Mouse (Mus musculus) liver, embryonic 15.5 days (tissue): Measurements from ENCODE around the gene Tmem94. TPM values are rescaled to one million over a fixed set of nuclear protein-coding genes. Genes with fewer than 3 reads are reported as not detected.

Experiments
- ATAC-seq: fragments of 200-750 bp; cut with Nextera tagmentation; 2 replicates; pipeline ENCODE4 v1.8.0; 2017; ENCODE audit warnings: moderate number of reproducible peaks, mild to moderate bottlenecking, moderate library complexity; ENCODE audit not compliant: insufficient read depth
- H3K27ac ChIP-seq: fragments of 300-500 bp; sonication (generic); replicated peaks from 2 replicates; pipeline ENCODE4 v1.5.1; 2015; ENCODE audit warnings: mild to moderate bottlenecking, inconsistent platforms
- H3K27me3 ChIP-seq: fragments of 300-500 bp; sonication (generic); 2 replicates; pipeline ENCODE4 v1.6.1; 2015; ENCODE audit warnings: mild to moderate bottlenecking, inconsistent platforms
- H3K36me3 ChIP-seq: fragments of 300-500 bp; sonication (generic); replicated peaks from 2 replicates; pipeline ENCODE4 v1.6.1; 2015; ENCODE audit warnings: moderate library complexity, mild to moderate bottlenecking, inconsistent platforms
- H3K4me1 ChIP-seq: fragments of 300-500 bp; sonication (generic); replicated peaks from 2 replicates; pipeline ENCODE4 v1.6.1; 2015; ENCODE audit warnings: inconsistent platforms
- H3K4me2 ChIP-seq: fragments of 300-500 bp; sonication (generic); 2 replicates; pipeline ENCODE4 v1.6.1; 2015; ENCODE audit warnings: moderate library complexity, mild to moderate bottlenecking, inconsistent platforms
- H3K4me3 ChIP-seq: fragments of 300-500 bp; sonication (generic); replicated peaks from 2 replicates; pipeline ENCODE4 v1.5.1; 2015; ENCODE audit warnings: mild to moderate bottlenecking, inconsistent platforms
- H3K9ac ChIP-seq: fragments of 300-500 bp; sonication (generic); 2 replicates; pipeline ENCODE4 v1.6.1; 2015; ENCODE audit warnings: moderate library complexity, mild to moderate bottlenecking, inconsistent platforms
- H3K9me3 ChIP-seq: fragments of 300-500 bp; sonication (generic); replicated peaks from 2 replicates; pipeline ENCODE4 v1.6.1; 2016; ENCODE audit warnings: inconsistent platforms
- WGBS: fragments of 180-500 bp; shearing (Covaris S2); methylation state at CpG from one replicate; pipeline ENCODE4 v1.1.7; 2015; ENCODE audit warnings: mixed read lengths; ENCODE audit not compliant: insufficient replicate concordance; 5-methylcytosine and 5-hydroxymethylcytosine counted together
- polyA plus RNA-seq: library from polyadenylated mRNA; unstranded; fragments of >200 nt; fragmentation: Nextera tagmentation; extraction: Ambion mirVana; gene quantifications from 2 replicates; pipeline ENCODE4 v1.2.1, GENCODE M21; 2015

Gene Tmem94
- 9.9 and 10.1 TPM in 2 replicates for polyA plus RNA-seq

DNA sequence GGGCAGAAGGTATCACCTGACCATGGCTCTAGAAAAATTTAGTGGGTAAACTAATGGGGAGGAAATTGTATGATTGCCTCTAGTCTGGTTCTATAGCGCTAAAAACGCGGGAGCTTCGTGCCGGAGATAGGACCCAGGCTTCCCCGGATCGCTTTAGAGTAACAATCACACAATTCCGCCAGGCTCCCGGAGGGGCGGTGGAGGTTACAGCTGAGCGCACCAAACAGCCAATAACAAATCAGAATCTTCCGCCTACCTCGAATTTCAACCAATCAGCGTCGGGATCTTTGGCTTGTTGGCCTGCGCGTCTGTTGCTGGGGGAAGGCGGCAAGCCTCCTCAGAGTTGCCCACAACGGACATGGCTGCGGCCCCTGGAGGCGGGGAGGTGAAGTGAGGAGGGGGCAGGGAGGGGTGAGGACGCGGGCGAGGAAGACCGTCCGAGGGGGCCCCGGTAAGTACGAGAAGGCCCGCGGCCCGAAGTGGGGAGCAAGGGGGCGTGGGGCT lies at the start of gene Tmem94:
Tmem94 (plus strand) TSS at position 331 of the 504 bp plus-strand sequence.
- H3K9me3 ChIP-seq = no peaks in the 10 kb centered on the region
- no peaks in the 10 kb centered on the region for H3K27me3 ChIP-seq
- peaks cover 54% of the 10 kb centered on the region for H3K4me1 ChIP-seq
- peak within 1 kb of the TSS; percentile 95 for H3K9ac ChIP-seq
- H3K4me2 ChIP-seq = peak within 1 kb of the TSS; percentile 89
- no peaks in the 10 kb centered on the region for H3K36me3 ChIP-seq
- ATAC-seq = peak; percentile 93
- H3K27ac ChIP-seq = peak within 1 kb of the TSS; percentile 90
- peak within 1 kb of the TSS; percentile 93 for H3K4me3 ChIP-seq
- under 1% methylated on average over 32 of the region's 32 CpGs for WGBS

GRCm38 (mm10) chr11:115716410-115717338 lies 48.6 kb upstream of the Tmem94 start:
- no peak overlapping the region for H3K9ac ChIP-seq
- WGBS = 40% methylated on average over 15 of the region's 15 CpGs
- peaks cover 45% of the 10 kb centered on the region for H3K4me1 ChIP-seq
- peak; percentile 32; the same call in 1 of the 2 replicates for ATAC-seq
- H3K36me3 ChIP-seq = no peaks in the 10 kb centered on the region
- no peaks in the 10 kb centered on the region for H3K9me3 ChIP-seq
- H3K27ac ChIP-seq = peak overlapping the region; percentile 43; the same call in 1 of the 2 replicates
- H3K27me3 ChIP-seq = no peaks in the 10 kb centered on the region
- H3K4me3 ChIP-seq = no peak overlapping the region
- no peak overlapping the region for H3K4me2 ChIP-seq

- Histone ChIP-seq H3K36me3 (no peaks in the 10 kb centered on the region), H3K4me1 (peaks cover 40% of the 10 kb centered on the region), H3K27ac (peak overlapping the region; percentile 43; the same call in 1 of the 2 replicates), H3K4me2 (peak overlapping the region; percentile 4; the same call in 1 of the 2 replicates), H3K9ac (no peak overlapping the region), H3K4me3 (no peak overlapping the region), H3K27me3 (no peaks in the 10 kb centered on the region), H3K9me3 (no peaks in the 10 kb centered on the region)
- 14% methylated on average over 8 of the region's 8 CpGs for WGBS
- peak; percentile 68 for ATAC-seq
Observed at GRCm38 (mm10) chr11:115717660-115718390, 47.4 kb upstream of the Tmem94 start.

DNA sequence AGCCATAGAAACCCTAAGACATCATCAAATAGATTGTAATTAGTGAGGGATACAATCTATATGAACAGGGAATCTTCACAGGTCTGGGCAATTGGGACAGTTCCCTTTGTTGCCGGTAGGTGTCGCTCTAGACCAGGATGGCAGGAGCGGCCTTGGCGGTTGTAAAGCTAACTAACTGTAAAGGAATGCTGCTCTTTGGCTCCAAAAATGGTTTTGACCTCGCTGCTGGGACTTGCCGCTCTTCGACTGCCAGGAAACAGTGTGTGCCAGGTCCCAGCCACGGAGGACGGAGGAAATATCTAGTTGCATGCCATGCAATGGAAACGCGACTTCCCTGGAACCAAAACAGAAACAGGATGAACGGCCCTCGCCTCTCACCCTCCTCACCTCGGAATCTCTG lies 42.6 kb upstream of the Tmem94 start:
- peak overlapping the region; percentile 53 for H3K4me2 ChIP-seq
- no peak overlapping the region for H3K27ac ChIP-seq
- H3K9ac ChIP-seq = peak overlapping the region; percentile 7; the same call in 1 of the 2 replicates
- ATAC-seq = no peak
- no peak overlapping the region; the same call in 1 of the 2 replicates for H3K4me3 ChIP-seq
- no peaks in the 10 kb centered on the region for H3K36me3 ChIP-seq
- WGBS = 24% methylated on average over 14 of the region's 14 CpGs
- H3K9me3 ChIP-seq = no peaks in the 10 kb centered on the region
- no peaks in the 10 kb centered on the region for H3K27me3 ChIP-seq
- H3K4me1 ChIP-seq = peaks cover 15% of the 10 kb centered on the region

GRCm38 (mm10) chr11:115723231-115723630 lies 42.0 kb upstream of the Tmem94 start:
- no peak overlapping the region for H3K4me3 ChIP-seq
- no peak overlapping the region for H3K27ac ChIP-seq
- H3K9me3 ChIP-seq = no peaks in the 10 kb centered on the region
- H3K27me3 ChIP-seq = no peaks in the 10 kb centered on the region
- H3K4me2 ChIP-seq = no peak overlapping the region
- H3K9ac ChIP-seq = no peak overlapping the region
- ATAC-seq = no peak
- 70% methylated on average over 2 of the region's 2 CpGs for WGBS
- peaks cover 9% of the 10 kb centered on the region for H3K4me1 ChIP-seq
- H3K36me3 ChIP-seq = no peaks in the 10 kb centered on the region

DNA sequence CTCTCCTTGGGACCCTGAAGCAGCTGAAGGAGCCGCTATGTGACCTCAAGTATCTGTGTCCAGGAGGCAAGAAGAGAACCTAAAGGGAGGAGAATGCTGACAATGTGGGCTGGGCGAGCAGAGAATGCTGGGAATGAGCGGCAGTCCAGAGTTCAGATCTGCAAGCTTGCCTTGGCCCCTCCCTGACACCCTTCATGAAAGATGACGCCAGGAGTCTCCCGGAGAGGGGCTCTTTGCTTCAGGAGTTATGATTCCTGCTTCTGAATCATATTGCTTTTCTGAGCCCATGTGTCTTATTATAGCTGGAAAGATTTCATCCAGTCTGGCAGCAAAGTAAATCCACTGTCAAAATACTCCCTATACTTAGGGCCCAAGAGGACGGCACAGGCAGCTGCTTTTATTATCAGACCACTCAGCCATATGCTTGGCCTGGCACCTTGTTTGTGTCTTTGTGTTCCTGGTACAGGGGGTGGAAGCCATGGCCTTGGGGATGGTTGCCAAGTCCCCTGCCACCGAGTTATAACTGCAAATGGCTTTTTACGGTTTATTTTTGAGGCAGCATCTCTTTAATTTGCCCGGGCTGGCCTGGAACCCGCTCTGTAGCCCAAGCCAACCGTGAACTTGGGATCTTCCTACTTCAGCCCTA lies 31.1 kb upstream of the Tmem94 start:
- no peak overlapping the region for H3K9ac ChIP-seq
- no peak overlapping the region for H3K27ac ChIP-seq
- no peak for ATAC-seq
- H3K4me3 ChIP-seq = no peak overlapping the region
- H3K27me3 ChIP-seq = no peaks in the 10 kb centered on the region
- H3K4me1 ChIP-seq = no peaks in the 10 kb centered on the region
- H3K36me3 ChIP-seq = no peaks in the 10 kb centered on the region
- no peak overlapping the region for H3K4me2 ChIP-seq
- H3K9me3 ChIP-seq = no peaks in the 10 kb centered on the region
- 70% methylated on average over 11 of the region's 11 CpGs for WGBS

GRCm38 (mm10) chr11:115737608-115738208 lies 27.5 kb upstream of the Tmem94 start:
- 63% methylated on average over 10 of the region's 10 CpGs for WGBS
- no peak for ATAC-seq
- Histone ChIP-seq H3K27ac (no peak overlapping the region), H3K4me3 (no peak overlapping the region), H3K9ac (no peak overlapping the region), H3K4me2 (no peak overlapping the region), H3K4me1 (no peaks in the 10 kb centered on the region), H3K36me3 (no peaks in the 10 kb centered on the region), H3K27me3 (no peaks in the 10 kb centered on the region), H3K9me3 (no peaks in the 10 kb centered on the region)

DNA sequence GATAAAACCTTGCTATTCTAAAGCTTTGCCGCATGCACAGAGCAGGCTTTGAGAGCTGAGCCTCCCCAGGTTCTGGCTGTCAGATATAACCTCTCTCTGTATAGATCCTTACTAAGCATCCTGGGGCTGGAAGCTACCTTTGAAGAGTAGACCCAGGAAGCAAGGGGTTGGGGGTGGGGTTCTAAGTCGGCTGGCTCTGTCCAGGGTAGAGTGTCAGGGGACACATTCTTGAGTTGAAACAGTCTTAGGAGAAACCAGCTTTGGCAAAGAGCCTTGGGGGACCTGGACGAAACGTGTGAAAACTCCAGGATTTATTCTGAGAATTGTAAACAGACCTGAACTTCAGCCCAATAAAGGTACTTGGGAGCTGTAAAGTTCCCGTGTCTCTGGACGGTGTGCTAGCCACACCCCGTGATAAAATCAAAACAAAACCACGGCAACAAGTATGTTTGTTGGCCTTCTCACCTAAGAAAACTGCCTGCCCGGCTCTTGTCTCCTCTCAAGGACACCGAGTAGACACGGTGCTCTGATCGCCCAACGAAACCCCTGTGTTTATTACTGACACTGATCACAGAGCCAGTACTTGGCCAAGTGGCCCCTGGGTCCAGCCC lies 26.9 kb upstream of the Tmem94 start:
- no peaks in the 10 kb centered on the region for H3K4me1 ChIP-seq
- H3K27me3 ChIP-seq = no peaks in the 10 kb centered on the region
- no peak overlapping the region for H3K4me3 ChIP-seq
- no peak for ATAC-seq
- H3K27ac ChIP-seq = no peak overlapping the region
- H3K9me3 ChIP-seq = no peaks in the 10 kb centered on the region
- H3K36me3 ChIP-seq = no peaks in the 10 kb centered on the region
- H3K9ac ChIP-seq = no peak overlapping the region
- no peak overlapping the region for H3K4me2 ChIP-seq
- 49% methylated on average over 13 of the region's 13 CpGs for WGBS

GRCm38 (mm10) chr11:115741070-115741469 lies 24.2 kb upstream of the Tmem94 start:
- Histone ChIP-seq H3K9me3 (no peaks in the 10 kb centered on the region), H3K9ac (no peak overlapping the region), H3K4me2 (no peak overlapping the region), H3K4me3 (no peak overlapping the region), H3K36me3 (no peaks in the 10 kb centered on the region), H3K4me1 (no peaks in the 10 kb centered on the region), H3K27ac (no peak overlapping the region), H3K27me3 (peaks cover 7% of the 10 kb centered on the region; the same call in 1 of the 2 replicates)
- ATAC-seq = no peak
- 76% methylated on average over 11 of the region's 11 CpGs for WGBS

DNA sequence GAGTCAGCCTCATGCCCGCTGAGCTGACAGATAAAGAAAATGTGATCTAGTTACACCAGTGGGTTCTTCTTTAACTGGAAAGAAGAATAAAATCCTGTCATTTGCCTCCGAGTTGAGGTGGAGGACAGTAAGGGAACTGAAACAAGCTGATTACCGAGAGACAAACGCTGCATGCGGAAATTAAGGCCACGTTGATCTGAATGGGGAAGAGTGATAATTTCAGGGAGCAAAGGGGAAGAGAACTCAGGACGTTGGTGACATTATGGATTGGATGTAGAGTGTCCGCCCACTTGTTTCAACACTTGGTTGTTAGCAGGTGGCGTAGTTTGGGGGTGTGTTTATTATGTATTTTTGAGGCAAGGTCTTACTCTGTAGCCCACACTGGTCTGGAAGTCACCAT lies 22.3 kb upstream of the Tmem94 start:
- 57% methylated on average over 9 of the region's 9 CpGs for WGBS
- Histone ChIP-seq H3K27ac (no peak overlapping the region), H3K4me2 (no peak overlapping the region), H3K27me3 (peaks cover 11% of the 10 kb centered on the region), H3K4me1 (peaks cover 8% of the 10 kb centered on the region; the same call in 1 of the 2 replicates), H3K36me3 (no peaks in the 10 kb centered on the region), H3K9me3 (no peaks in the 10 kb centered on the region), H3K9ac (no peak overlapping the region), H3K4me3 (no peak overlapping the region)
- no peak for ATAC-seq
